Mouse (Mus musculus): ENCODE results near the gene LTO1. TPM values are rescaled to one million over a fixed set of nuclear protein-coding genes. Genes with fewer than 3 reads are reported as not detected.

Gene LTO1
- polyA plus RNA-seq, 1 experiment from 2014 or later, result 26.1 TPM

- H3K9ac ChIP-seq (replicated peaks), result no peak overlapping the region
- WGBS, result 76% methylated on average over 18 of the region's 18 CpGs
Observed at GRCm38 (mm10) chr7:144932389-144932937, 17.6 kb downstream of the LTO1 start.

GRCm38 (mm10) chr7:144933336-144933735, 18.4 kb downstream of the LTO1 start:
- Histone ChIP-seq H3K4me1 (replicated peaks) (peaks cover 29% of the 10 kb centered on the region), H3K27ac (0 out of 2 replicates have a peak overlapping the region, but pooled peaks have one; percentile 18), H3K4me2 (no peak overlapping the region), H3K4me3 (replicated peaks) (no peak overlapping the region), H3K9me3 (no peaks in the 10 kb centered on the region), H3K9ac (replicated peaks) (no peak overlapping the region), H3K27me3 (no peaks in the 10 kb centered on the region), H3K36me3 (peaks cover 79% of the 10 kb centered on the region)
- ATAC-seq (ENCODE audit: insufficient number of reproducible peaks, insufficient read depth, low FRiP score, low TSS enrichment, low read depth), result no peak
- 86% methylated on average over 3 of the region's 3 CpGs for WGBS

More at GRCm38 (mm10) chr7:144932389-144932937, 17.6 kb downstream of the LTO1 start:
- Histone ChIP-seq H3K36me3 (peaks cover 79% of the 10 kb centered on the region), H3K9me3 (no peaks in the 10 kb centered on the region), H3K27ac (peak overlapping the region; percentile 18; the same call in 1 of the 2 replicates), H3K4me2 (no peak overlapping the region), H3K27me3 (no peaks in the 10 kb centered on the region), H3K4me3 (replicated peaks) (no peak overlapping the region), H3K4me1 (replicated peaks) (peaks cover 29% of the 10 kb centered on the region)
- no peak for ATAC-seq (ENCODE audit: insufficient number of reproducible peaks, insufficient read depth, low FRiP score, low TSS enrichment, low read depth)

- Histone ChIP-seq H3K9me3 (no peaks in the 10 kb centered on the region), H3K4me2 (no peak overlapping the region), H3K27me3 (no peaks in the 10 kb centered on the region), H3K9ac (replicated peaks) (no peak overlapping the region), H3K4me3 (replicated peaks) (no peak overlapping the region), H3K27ac (no peak overlapping the region), H3K36me3 (peaks cover 79% of the 10 kb centered on the region), H3K4me1 (replicated peaks) (peaks cover 29% of the 10 kb centered on the region)
- 91% methylated on average over 8 of the region's 8 CpGs for WGBS
- no peak for ATAC-seq (ENCODE audit: insufficient number of reproducible peaks, insufficient read depth, low FRiP score, low TSS enrichment, low read depth)
Observed at GRCm38 (mm10) chr7:144933796-144934195, 18.9 kb downstream of the LTO1 start.

DNA sequence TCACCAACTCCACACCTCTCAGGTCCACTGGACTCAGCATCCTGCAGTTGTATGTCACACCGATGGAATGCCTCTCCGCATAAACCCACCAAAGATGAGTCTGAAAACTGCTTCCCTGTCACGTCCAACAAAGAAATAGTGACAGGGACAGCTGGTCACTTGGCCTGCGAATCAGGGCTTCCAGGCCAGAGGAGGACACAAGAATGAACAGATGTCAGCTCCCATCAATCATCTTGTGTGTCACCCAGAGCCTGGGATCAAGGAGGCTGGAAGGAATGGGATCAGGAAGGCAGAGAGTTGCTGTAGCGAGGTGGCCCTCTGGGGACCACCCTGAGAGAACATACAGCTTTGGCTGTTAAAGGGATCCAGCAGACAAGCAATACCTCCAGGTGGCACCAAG, 20.0 kb downstream of the LTO1 start:
- no peak overlapping the region for H3K4me3 ChIP-seq (replicated peaks)
- H3K27me3 ChIP-seq, result no peaks in the 10 kb centered on the region
- peaks cover 72% of the 10 kb centered on the region for H3K36me3 ChIP-seq
- H3K4me1 ChIP-seq (replicated peaks), result peaks cover 30% of the 10 kb centered on the region
- no peaks in the 10 kb centered on the region for H3K9me3 ChIP-seq
- H3K27ac ChIP-seq, result no peak overlapping the region
- H3K4me2 ChIP-seq, result no peak overlapping the region
- 73% methylated on average over 5 of the region's 5 CpGs for WGBS
- ATAC-seq (ENCODE audit: insufficient number of reproducible peaks, insufficient read depth, low FRiP score, low TSS enrichment, low read depth), result no peak
- H3K9ac ChIP-seq (replicated peaks), result no peak overlapping the region

DNA sequence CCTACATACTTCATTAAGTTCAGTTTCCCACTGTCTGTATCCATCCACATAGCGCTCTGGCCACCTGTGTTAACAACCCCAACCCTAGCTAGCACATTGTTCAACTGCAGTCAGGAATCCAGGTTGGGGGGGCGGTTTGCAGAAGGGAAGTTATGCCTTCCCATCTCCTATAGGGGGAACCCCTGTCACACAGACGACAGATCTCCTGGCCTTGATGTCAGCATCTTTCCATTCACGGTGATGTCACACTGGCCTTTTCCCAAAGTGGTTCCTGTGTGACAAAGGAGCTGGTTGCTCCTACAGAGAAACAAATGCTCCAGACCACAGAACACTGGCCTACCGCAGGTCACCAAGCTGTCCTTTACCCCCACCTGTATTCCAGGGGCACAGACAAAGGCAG, 20.7 kb downstream of the LTO1 start:
- H3K36me3 ChIP-seq, result peaks cover 66% of the 10 kb centered on the region
- peaks cover 36% of the 10 kb centered on the region for H3K4me1 ChIP-seq (replicated peaks)
- WGBS, result 68% methylated on average over 5 of the region's 5 CpGs
- H3K9me3 ChIP-seq, result no peaks in the 10 kb centered on the region
- no peak for ATAC-seq (ENCODE audit: insufficient number of reproducible peaks, insufficient read depth, low FRiP score, low TSS enrichment, low read depth)
- no peak overlapping the region for H3K4me2 ChIP-seq
- H3K4me3 ChIP-seq (replicated peaks), result no peak overlapping the region
- no peak overlapping the region for H3K27ac ChIP-seq
- no peak overlapping the region; the same call in 1 of the 2 replicates for H3K9ac ChIP-seq (replicated peaks)
- no peaks in the 10 kb centered on the region for H3K27me3 ChIP-seq

DNA sequence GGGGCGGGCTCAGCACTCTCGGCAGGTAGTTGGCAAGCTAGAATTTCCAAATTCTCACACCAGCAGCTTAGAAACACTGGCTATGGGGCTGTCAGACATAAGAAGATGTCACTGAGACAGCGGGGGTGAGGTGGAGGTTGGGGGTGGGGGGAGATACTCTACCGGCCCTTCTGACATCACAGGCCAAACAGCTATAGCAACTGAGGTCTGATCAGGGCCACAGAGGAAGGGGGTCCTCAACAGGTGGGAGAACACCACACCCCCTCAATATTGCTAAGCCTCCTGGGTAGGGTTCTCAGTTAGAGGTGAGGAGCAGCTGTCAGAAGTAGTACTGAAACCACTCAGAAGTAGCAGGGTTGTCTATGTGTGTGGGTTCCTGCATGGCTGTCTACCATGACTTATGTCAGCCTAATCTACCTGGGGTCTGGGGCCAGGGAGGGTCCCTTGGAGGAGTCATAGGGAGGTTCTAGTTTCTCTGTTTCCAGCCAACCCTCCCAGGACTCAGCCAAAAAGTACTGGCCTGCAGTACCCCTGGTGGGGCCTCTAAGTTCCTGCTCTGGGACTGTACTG, 21.5 kb downstream of the LTO1 start:
- H3K4me2 ChIP-seq, result peak overlapping the region; percentile 19; the same call in 1 of the 2 replicates

GRCm38 (mm10) chr7:144937490-144937889, 22.6 kb downstream of the LTO1 start:
- Histone ChIP-seq H3K9ac (replicated peaks) (peak overlapping the region; percentile 89), H3K36me3 (peaks cover 48% of the 10 kb centered on the region), H3K27ac (peak overlapping the region; percentile 97), H3K4me1 (replicated peaks) (peaks cover 38% of the 10 kb centered on the region), H3K4me2 (peak overlapping the region; percentile 91), H3K9me3 (no peaks in the 10 kb centered on the region), H3K4me3 (replicated peaks) (peak overlapping the region; percentile 78), H3K27me3 (no peaks in the 10 kb centered on the region)
- ATAC-seq (ENCODE audit: insufficient number of reproducible peaks, insufficient read depth, low FRiP score, low TSS enrichment, low read depth), result 0 out of 2 replicates have a peak, but pooled peaks have one; percentile 15
- 2% methylated on average over 20 of the region's 20 CpGs for WGBS

More for the DNA sequence above, 21.5 kb downstream of the LTO1 start:
- ATAC-seq (ENCODE audit: insufficient number of reproducible peaks, insufficient read depth, low FRiP score, low TSS enrichment, low read depth), result no peak
- Histone ChIP-seq H3K36me3 (peaks cover 59% of the 10 kb centered on the region), H3K4me1 (replicated peaks) (peaks cover 38% of the 10 kb centered on the region), H3K9me3 (no peaks in the 10 kb centered on the region), H3K27me3 (no peaks in the 10 kb centered on the region), H3K27ac (no peak overlapping the region), H3K4me3 (replicated peaks) (no peak overlapping the region), H3K9ac (replicated peaks) (0 out of 2 replicates have a peak overlapping the region, but pooled peaks have one; percentile 9)
- 90% methylated on average over 4 of the region's 4 CpGs for WGBS

GRCm38 (mm10) chr7:144937899-144938517, 23.1 kb downstream of the LTO1 start:
- Histone ChIP-seq H3K36me3 (peaks cover 43% of the 10 kb centered on the region), H3K27ac (peak overlapping the region; percentile 97), H3K4me1 (replicated peaks) (peaks cover 38% of the 10 kb centered on the region), H3K9ac (replicated peaks) (peak overlapping the region; percentile 89), H3K4me2 (peak overlapping the region; percentile 91), H3K4me3 (replicated peaks) (peak overlapping the region; percentile 78), H3K27me3 (no peaks in the 10 kb centered on the region), H3K9me3 (no peaks in the 10 kb centered on the region)
- WGBS, result under 1% methylated on average over 39 of the region's 39 CpGs
- ATAC-seq (ENCODE audit: insufficient number of reproducible peaks, insufficient read depth, low FRiP score, low TSS enrichment, low read depth), result no peak

- Histone ChIP-seq H3K9ac (replicated peaks) (peak overlapping the region; percentile 89), H3K4me3 (replicated peaks) (peak overlapping the region; percentile 78), H3K36me3 (peaks cover 35% of the 10 kb centered on the region), H3K27me3 (no peaks in the 10 kb centered on the region), H3K9me3 (no peaks in the 10 kb centered on the region), H3K4me2 (peak overlapping the region; percentile 91), H3K27ac (peak overlapping the region; percentile 97), H3K4me1 (replicated peaks) (peaks cover 45% of the 10 kb centered on the region)
- WGBS, result under 1% methylated on average over 32 of the region's 32 CpGs
- ATAC-seq (ENCODE audit: insufficient number of reproducible peaks, insufficient read depth, low FRiP score, low TSS enrichment, low read depth), result no peak
Observed at GRCm38 (mm10) chr7:144938661-144939343, 23.9 kb downstream of the LTO1 start.

GRCm38 (mm10) chr7:144939344-144940002, 24.6 kb downstream of the LTO1 start, which contains the start of gene Ccnd1:
Ccnd1 (minus strand) TSS chr7:144939925.
- Histone ChIP-seq H3K36me3 (peaks cover 28% of the 10 kb centered on the region), H3K4me3 (replicated peaks) (peak within 1 kb of the TSS; percentile 78), H3K9ac (replicated peaks) (peak within 1 kb of the TSS; percentile 89), H3K4me2 (peak within 1 kb of the TSS; percentile 91), H3K27ac (peak within 1 kb of the TSS; percentile 97), H3K4me1 (replicated peaks) (peaks cover 47% of the 10 kb centered on the region), H3K9me3 (no peaks in the 10 kb centered on the region), H3K27me3 (no peaks in the 10 kb centered on the region)
- peak; percentile 43; the same call in 1 of the 2 replicates for ATAC-seq (ENCODE audit: insufficient number of reproducible peaks, insufficient read depth, low FRiP score, low TSS enrichment, low read depth)
- under 1% methylated on average over 37 of the region's 45 CpGs for WGBS
